Mouse (Mus musculus) bone marrow macrophage, adult 2 months (primary cell): Measurements from ENCODE around the gene Kif1c.

Experiments used
- CTCF ChIP-seq: IDR thresholded peaks from 2 replicates; pipeline ENCODE4 v1.5.1; 2012; ENCODE audit warnings: low read depth, mild to moderate bottlenecking, low read length, moderate library complexity
- POLR2A ChIP-seq: IDR thresholded peaks from 2 replicates; pipeline ENCODE4 v1.6.1; 2012; ENCODE audit warnings: mild to moderate bottlenecking, low read depth, low read length, borderline replicate concordance

GRCm38 (mm10) chr11:70688372-70688771 lies 12.0 kb upstream of the Kif1c start:
- no peak for TF ChIP-seq CTCF
- no peak for TF ChIP-seq POLR2A
